Mouse (Mus musculus): ENCODE data around the gene Abhd14a.

Abhd14a gene

GRCm38 (mm10) chr9:106469776-106470175 is 22.3 kb upstream of the Abhd14a start:
- no peak for DNase-seq (ENCODE audit: low read depth, low spot score)

DNA sequence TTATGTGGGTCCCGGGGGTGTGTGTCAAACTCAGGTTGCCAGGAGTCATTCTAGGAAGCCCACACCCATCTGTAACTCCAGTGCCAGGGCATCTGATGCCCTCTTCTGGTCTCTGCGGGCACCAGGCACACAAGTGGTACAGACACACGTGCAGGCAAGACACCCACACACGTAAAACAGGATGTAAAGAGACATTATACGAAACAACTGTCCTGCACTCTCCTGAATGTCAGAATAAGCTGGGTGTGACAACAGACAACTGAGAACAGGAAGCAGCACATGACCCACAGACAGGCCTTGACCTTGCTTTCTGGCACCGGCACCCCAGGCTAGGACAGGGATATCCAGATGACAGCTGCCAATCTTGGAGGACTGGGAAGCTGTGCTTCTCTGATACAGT is 21.8 kb upstream of the Abhd14a start:
- no peak for DNase-seq (ENCODE audit: low read depth, low spot score)

DNA sequence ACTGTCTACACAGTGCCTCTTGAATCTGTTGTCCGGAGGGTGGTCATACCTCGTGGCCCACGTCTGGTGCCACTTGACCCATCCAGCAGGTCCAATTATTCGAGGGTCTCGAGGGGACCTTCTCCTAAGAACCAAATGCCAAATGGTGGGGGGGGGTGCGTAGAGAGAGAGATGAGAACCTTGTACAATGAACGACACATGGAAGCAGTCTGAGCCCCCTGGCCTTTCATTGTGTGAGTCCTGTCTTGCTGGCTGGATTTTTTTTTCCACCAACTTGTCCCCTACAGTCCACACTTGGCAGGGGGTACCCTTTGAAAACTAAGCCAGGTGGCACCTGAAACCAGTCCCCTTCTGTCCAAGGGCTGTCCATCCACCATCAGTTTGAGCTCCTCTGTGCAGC is 20.3 kb upstream of the Abhd14a start:
- DNase-seq (ENCODE audit: low read depth, low spot score): no peak

DNA sequence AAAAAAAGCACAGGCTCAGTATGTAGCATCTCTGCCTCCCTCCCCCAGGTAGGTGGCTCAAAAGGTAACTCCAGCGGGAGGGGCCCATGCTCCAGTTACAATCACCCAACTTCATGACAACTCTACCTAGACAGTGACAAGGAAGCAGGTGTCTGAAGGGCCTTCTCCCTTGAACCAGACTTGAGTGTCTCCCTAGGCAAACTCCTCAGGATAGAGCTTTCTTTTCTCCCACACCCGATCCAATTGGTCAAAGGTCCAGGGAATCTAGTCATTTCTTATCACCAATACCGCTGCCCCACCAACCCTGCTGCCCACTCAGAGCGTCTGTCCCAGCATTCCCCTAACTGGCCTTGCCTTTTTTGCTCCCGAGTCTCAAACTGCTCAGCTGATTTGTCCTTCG is 19.2 kb upstream of the Abhd14a start:
- DNase-seq (ENCODE audit: low read depth, low spot score): no peak

GRCm38 (mm10) chr9:106465571-106466200 is 18.2 kb upstream of the Abhd14a start, which contains the start of gene Gpr62:
Gpr62 (minus strand) TSS chr9:106465938.
- no peak for DNase-seq (ENCODE audit: low read depth, low spot score)

- DNase-seq (ENCODE audit: low read depth, low spot score): peak; percentile 69
These were observed 17.5 kb upstream of the Abhd14a start for GRCm38 (mm10) chr9:106464751-106465541.

DNA sequence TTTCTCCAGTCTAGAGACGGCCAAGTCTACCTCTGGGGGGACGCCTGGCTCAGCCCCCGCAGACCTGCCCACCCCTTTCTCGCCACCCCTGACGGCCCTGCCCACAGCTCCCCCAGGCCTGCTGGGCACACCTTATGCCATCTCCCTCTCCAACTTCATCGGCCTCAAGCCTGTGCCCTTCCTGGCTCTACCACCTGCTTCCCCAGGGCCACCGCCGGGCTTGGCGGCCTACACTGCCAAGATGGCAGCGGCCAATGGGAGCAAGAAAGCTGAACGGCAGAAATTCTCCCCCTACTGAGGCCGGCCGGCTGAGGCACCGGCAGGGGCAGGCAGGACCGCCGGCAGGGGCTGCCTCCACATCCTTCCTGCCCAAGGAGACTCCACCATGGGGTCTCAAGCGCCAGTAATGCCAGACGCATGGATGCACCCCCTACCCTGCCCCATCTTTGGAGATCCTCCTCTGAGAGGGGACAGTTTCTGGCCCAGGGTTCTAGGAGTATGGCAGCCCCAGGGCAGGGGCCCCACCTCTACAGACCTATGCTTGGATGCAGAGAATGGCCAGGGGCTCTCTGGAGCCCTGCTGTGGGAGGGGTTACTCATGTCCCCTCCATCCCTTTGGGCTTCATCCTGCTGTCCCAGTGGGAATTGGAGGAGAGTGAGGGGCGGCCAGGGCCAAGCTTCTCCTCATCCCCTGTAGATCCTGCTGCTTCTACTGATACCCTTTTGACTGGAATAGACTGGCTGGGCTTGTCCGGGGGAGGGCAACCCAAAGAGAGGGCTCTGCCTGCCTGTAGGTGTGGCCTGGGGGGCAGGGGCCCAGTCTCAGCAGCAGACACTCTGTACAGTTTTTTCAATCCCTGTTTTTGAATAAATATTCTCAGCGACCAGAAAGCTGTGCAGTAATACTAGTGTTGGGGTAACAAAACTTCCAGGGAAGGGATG is 15.9 kb upstream of the Abhd14a start:
- DNase-seq (ENCODE audit: low read depth, low spot score): no peak

GRCm38 (mm10) chr9:106462430-106462800 is 14.9 kb upstream of the Abhd14a start:
- no peak for DNase-seq (ENCODE audit: low read depth, low spot score)

DNA sequence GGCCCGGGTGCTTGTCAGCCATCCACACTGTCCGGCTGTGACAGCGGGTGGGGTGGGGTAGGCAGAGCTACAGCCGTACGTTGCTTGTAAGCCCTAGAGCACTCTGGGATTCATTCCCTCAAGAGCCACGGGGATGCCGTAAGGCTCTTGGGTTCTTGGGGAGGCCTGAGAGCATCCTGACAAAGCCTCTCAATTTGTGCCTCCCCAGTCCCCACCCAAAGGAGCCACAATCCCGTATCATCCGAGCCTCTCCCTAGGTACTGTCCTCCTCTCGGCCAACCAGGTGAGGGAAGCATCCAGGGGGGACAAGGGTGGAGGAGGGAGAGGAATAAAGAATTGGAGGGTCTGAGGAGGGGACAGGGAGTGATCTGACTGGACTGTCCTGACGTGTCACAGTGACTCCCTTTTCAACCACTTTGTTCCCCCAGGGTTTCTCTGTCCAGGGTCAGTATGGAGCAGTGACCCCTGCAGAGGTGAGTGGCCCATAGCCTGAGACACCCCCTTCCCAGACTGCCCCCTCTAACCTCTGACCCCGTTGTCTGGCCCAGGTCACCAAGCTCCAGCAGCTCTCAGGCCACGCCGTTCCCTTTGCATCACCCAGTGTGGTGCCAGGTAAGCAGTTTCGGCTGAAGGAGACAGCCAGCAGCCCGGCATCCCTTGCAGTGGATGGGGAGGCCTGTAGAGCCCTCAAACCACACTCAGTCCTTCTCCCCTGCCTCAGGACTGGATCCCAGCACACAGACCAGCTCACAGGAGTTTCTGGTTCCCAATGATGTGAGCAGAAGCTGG is 14.4 kb upstream of the Abhd14a start:
- no peak for DNase-seq (ENCODE audit: low read depth, low spot score)

GRCm38 (mm10) chr9:106461026-106461415 is 13.5 kb upstream of the Abhd14a start:
- no peak for DNase-seq (ENCODE audit: low read depth, low spot score)

GRCm38 (mm10) chr9:106460401-106461025 is 13.0 kb upstream of the Abhd14a start:
- DNase-seq (ENCODE audit: low read depth, low spot score): no peak

GRCm38 (mm10) chr9:106459946-106460345 is 12.5 kb upstream of the Abhd14a start:
- DNase-seq (ENCODE audit: low read depth, low spot score): no peak

- no peak for DNase-seq (ENCODE audit: low read depth, low spot score)
These were observed 10.4 kb upstream of the Abhd14a start for GRCm38 (mm10) chr9:106457920-106458319.

DNA sequence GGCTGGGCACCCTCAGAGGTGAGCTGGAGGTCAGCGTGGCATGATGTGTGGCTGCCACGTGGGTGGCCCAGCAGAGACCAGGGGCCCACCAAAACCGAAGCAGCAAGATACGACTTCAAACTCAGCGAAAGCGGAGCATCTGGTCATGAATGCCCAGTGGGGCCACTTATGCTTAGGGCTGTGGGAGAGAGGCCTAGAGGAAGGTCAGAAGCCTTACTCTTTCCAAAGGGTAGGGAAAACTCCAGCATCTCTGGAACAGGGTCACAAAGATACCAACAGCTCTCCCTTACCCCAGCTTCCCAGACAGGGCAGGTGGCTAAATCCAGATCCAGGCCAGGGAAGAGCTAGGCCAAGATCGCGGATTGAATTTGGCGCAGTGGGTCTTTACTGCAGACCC is 9.7 kb upstream of the Abhd14a start:
- no peak for DNase-seq (ENCODE audit: low read depth, low spot score)

- no peak for DNase-seq (ENCODE audit: low read depth, low spot score)
These were observed 9.1 kb upstream of the Abhd14a start for GRCm38 (mm10) chr9:106456325-106457162.

- peak; percentile 63 for DNase-seq (ENCODE audit: low read depth, low spot score)
These were observed 7.6 kb upstream of the Abhd14a start for GRCm38 (mm10) chr9:106454888-106455681.

DNA sequence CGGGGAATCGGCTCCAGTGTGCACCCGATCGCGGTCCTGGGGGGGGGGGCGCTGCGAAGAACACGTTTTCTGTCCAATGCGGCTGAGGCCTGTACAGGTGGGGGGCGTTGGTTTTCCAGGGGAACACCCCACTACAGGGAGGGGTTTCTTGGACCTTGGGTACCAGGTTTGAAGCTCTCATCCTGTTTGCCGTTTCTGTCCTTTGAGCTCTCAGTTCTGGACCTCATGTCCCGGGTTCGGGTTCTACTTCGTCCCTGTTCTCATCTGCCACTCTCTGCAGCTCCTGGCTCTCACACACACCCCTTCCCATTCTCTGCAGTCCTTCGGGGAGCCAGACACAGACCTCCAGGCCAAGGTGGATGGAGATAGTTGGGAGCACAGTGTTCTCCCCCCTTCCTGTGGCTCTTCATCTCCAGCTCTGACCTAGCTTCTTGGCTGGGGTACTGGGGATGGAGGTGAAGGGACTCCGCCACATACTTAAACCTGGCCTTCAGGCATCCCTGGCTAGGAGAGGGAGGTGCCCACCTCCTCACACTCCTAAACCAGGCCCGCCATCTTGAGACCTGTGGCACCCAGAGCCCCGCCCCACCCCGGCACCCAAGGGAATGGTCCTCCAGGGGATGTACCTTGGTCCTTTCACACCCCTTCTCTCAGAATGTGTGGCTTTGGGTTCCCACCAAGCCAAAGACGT is 6.7 kb upstream of the Abhd14a start:
- no peak for DNase-seq (ENCODE audit: low read depth, low spot score)

- DNase-seq (ENCODE audit: low read depth, low spot score): no peak
These were observed 6.0 kb upstream of the Abhd14a start, which contains the start of gene Pcbp4 for GRCm38 (mm10) chr9:106453271-106454070. Pcbp4 (plus strand) TSS chr9:106453291.
